Mouse (Mus musculus) left cerebral cortex, adult 18-20 months (tissue): ENCODE data around the gene Fgfr1op. TPM values are rescaled to one million over a fixed set of nuclear protein-coding genes. Genes with fewer than 3 reads are reported as not detected.
"Not testable (repeated sequence)": the region's sequence is repeated elsewhere in the genome, so short reads cannot be mapped to it uniquely, and the experiment has no call there.

Experiments
- DNase-seq, 2 experiments: peaks; one replicate each; pipeline ENCODE4 v3.0.0; 2021 to 2022; ENCODE audit warnings: low spot score in 2 of 2, mixed read lengths in 1 of 2
- total RNA-seq, 2 experiments: library from RNA; stranded (reverse); gene quantifications; 2 replicates each; pipeline ENCODE4 v1.2.3; 2021

Gene Fgfr1op
- total RNA-seq, 2 experiments from 2014 or later = 17.9 to 18.5 TPM

- not testable (repeated sequence) for DNase-seq
Observed at GRCm38 (mm10) chr17:8166454-8166853, 1.2 kb downstream of the Fgfr1op start.

- DNase-seq = not testable (repeated sequence)
Observed at GRCm38 (mm10) chr17:8167436-8167835, 2.1 kb downstream of the Fgfr1op start.

DNA sequence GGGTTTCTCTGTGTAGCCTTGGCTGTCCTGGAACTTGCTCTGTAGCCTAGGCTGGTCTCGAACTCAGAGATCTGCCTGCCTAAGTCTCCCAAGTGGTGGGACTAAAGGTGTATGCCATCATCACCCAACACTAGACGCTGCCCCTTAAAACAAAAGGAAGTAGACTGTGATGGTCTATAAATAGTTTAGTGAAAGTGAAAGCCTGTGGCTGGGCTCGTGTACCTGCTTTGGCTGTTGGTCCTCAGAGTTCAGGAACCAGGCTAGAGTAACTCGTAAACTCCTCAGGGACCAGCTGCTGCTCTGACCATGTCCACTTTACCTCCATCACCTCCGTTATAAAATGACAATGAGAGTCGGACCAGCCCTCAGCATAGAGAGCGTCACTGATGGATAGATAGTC, 5.0 kb downstream of the Fgfr1op start:
- no peak for DNase-seq

DNA sequence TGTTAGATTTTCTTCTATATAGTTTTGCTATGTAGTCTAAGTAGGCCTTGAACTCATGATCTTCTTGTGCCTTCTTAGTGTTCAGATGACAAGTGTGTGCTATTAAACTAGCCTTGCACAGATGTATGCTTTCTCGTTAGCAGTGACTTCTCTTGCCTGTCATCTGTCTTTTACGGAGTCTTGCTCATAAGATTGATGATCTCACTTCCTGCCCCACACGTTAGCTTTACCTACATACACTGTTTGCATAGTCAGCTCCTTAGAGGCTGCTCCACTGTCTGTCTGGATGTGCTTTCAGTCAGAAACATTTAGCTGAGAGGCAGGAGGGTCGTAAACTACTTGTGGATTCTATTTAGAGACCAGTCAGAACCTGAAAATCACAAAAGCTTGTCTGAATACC, 5.8 kb downstream of the Fgfr1op start:
- DNase-seq = no peak

DNA sequence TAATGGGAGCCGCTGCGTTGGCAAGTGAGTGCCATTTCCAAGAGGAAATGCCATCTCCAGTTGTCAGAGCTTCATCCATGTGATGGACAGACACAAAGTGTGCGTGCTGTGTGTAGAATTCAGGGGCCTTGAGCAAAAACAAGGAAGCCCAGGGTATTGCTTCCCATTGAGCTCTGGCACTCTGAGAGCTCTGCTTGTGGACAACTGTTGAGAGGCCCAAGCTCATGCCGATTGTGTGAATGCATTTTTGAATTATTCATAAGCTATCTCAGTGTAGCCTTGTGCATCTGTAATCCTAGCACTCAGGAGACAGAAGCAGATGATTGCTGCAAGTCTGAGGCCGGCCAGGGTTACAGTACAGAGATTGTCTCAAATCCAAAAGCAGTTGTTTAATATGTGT, 11.8 kb downstream of the Fgfr1op start:
- DNase-seq = no peak

GRCm38 (mm10) chr17:8183815-8184214, 18.5 kb downstream of the Fgfr1op start:
- no peak for DNase-seq

GRCm38 (mm10) chr17:8184217-8184616, 18.9 kb downstream of the Fgfr1op start:
- no peak for DNase-seq

GRCm38 (mm10) chr17:8193678-8194077, 28.4 kb downstream of the Fgfr1op start:
- DNase-seq = no peak

GRCm38 (mm10) chr17:8195685-8196376, 30.5 kb downstream of the Fgfr1op start:
- DNase-seq = no peak

GRCm38 (mm10) chr17:8197652-8198051, 32.4 kb downstream of the Fgfr1op start:
- no peak for DNase-seq

- DNase-seq = no peak
Observed at GRCm38 (mm10) chr17:8199067-8199935, 34.0 kb downstream of the Fgfr1op start.

DNA sequence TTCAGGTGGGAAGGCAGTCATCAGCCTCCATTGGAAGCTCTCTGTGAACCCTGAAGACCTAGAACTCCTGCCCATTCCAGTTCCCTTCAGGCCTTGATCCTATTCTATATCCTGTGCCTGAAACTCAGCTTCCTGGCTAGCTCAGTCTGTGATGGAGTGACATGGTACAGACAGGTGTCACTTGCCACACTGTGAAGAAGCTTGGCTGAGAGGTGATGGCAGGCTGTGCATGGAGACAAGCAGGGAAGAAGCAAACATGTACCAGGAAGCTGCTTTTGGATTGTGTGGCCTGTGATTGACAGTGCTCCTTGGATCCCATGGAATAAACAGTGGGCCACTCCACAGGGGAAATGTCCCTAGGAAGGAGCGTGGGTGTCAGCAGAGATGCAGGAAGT, 34.6 kb downstream of the Fgfr1op start:
- no peak for DNase-seq

- DNase-seq = no peak
Observed at GRCm38 (mm10) chr17:8203487-8203886, 38.2 kb downstream of the Fgfr1op start.

- DNase-seq = not testable (repeated sequence)
Observed at GRCm38 (mm10) chr17:8205221-8205631, 39.9 kb downstream of the Fgfr1op start.

DNA sequence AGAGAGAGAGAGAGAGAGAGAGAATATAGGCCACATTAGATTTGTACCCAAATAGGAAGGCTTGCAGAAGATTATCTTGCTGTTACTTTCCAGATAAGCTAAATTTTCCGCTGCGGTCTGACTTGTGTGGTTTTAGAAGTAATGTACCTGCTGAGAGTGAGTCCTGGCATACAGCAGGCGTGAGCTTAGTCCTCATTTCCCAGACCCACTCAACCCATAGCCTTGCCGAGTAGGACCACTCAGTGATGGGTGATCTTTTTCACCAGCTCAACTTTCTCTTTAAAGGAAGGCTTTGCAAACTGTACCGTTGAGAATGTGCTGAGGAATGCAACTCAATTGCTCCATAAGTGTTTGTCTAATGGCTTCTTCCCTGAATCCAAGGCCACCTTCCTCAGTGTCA, 41.4 kb downstream of the Fgfr1op start:
- DNase-seq = no peak

DNA sequence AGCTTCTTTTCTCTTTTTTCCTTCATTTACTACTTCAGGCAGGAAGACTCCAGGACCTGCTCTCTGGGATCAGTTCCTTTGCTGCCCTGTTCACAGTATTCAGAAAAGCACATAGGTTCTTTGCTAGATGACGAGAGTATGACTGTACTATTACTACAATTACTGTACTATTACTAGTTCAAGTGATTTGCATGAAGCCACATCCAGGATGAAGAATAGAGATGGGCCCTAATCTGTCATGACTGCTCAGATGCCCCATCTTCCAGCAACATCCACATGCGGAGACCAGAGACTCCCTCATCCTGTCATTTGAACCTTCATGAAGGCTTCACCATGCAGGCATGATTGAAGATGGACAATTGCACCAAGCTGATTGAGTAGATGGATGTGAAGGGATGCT, 44.4 kb downstream of the Fgfr1op start:
- no peak for DNase-seq

- no peak for DNase-seq
Observed at GRCm38 (mm10) chr17:8210170-8210569, 44.9 kb downstream of the Fgfr1op start.

DNA sequence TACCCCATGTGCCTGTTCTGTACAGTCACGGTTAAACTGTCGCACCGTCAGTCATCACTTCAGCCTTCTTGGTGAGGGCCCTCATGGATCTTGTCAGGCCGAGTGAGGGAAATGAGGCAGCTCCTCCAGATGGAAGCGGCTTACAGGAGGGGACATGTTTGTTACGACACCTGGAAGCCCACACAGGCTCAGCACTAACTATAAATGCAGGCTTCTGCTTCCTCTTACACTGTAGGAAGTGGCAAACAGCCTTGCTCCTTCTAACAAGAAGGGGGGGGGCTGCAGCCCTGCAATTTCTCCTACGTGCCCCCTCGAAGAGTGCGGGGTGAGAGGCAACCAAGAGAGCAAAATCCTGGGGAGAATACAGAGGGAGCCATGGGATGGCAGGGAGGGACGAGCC, 45.4 kb downstream of the Fgfr1op start:
- DNase-seq = no peak

DNA sequence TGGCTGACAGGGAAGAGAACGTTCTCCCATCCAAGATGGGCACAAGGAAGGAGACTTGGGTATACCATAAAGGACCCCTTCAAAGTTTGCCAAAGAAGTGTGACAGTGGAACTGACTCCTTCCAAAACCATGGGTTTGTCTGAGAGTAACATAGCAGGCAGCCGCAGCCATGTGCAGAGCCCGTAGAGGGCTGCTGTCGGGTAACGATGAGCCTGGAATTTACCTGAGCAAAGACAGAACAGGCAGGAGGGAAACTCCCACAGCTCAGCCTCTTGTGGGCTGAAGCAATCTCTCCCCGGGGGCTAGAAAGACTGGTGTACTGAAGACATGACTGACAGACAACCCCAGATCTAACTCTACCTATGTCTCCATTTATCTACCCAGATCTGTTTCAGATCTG, 46.1 kb downstream of the Fgfr1op start:
- DNase-seq = no peak

DNA sequence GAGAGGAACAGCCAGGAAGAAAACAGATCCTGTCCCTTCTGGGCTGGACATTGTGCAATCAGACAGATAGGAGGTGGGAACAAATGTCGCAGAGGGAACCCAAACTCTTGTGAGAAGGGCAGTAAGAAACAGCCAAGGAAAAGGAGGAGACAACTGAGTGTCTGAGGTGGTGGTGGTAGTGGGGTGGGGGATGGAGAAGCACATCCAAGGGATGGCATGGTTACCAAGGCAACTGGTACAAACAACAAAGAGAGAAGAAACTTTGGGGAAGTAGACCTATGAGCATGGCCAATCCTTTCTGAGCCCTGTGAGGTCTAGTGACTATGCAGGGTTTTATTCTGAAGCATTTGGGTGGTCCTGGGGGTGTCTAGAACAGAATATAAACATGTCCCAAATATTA, 49.1 kb downstream of the Fgfr1op start:
- no peak for DNase-seq

- DNase-seq = no peak
Observed at GRCm38 (mm10) chr17:8215016-8215745, 49.9 kb downstream of the Fgfr1op start.

DNA sequence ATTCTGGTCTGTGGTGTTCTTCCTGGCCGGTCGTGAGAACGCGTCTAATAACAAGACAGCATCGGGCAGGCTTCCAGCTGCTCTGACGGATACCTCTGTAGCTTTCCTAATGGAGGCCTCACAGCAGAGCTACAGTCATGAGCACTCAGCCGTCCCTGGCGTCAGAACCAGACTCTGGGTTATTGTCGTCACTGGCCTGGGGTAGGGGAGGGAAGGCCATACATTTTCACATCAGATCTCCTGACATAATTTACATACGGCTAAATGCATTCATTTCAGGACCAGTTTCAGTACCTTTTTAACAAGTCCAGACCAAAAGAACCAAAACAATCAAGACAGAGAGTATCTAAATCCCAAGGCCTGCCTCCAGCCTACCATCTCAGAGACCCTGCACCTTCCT, 57.9 kb downstream of the Fgfr1op start:
- no peak for DNase-seq
